Mouse (Mus musculus): ENCODE data around the gene Gm1604a.
"Not testable (repeated sequence)": the region's sequence is repeated elsewhere in the genome, so short reads cannot be mapped to it uniquely, and the experiment has no call there.

DNA sequence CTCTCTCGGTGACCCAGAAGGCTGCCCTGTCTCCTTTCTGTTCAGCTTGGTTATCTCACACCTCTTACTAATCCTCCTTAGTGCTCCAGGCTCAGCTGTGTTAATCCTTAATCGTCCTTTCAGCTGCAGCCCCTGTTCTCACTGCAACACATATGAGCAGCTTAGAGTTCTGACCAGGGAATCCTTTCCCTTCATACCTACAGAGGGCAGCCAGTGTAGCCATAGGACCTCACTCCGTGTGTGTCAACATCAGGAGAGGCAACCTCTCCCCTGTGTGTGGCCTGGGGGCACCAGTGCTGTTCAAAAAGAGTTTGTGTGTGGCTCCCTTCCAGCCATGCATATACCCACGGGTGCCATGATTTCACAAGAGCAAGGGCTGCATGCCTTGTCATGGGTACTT lies 19.7 kb upstream of the Gm1604a start:
- TF ChIP-seq CTCF, EP300 (IDR thresholded peaks at IDR 0.05; ENCODE audit: low read depth): not testable (repeated sequence)
